Mouse (Mus musculus) kidney, adult 2 months (tissue): ENCODE results near the gene Hdac7.

Experiments used
- CTCF ChIP-seq: fragments of 200-500 bp; conservative IDR thresholded peaks from 2 replicates; pipeline ENCODE4 v1.5.1; 2011; ENCODE audit warnings: low read depth, mild to moderate bottlenecking, control low read depth, low read length, moderate library complexity, mixed read lengths; ENCODE audit not compliant: insufficient read depth, insufficient read length
- POLR2A ChIP-seq: fragments of 200-500 bp; IDR thresholded peaks from one replicate; pipeline ENCODE4 v1.6.1; 2011; ENCODE audit warnings: low read depth, low read length, control low read depth

DNA sequence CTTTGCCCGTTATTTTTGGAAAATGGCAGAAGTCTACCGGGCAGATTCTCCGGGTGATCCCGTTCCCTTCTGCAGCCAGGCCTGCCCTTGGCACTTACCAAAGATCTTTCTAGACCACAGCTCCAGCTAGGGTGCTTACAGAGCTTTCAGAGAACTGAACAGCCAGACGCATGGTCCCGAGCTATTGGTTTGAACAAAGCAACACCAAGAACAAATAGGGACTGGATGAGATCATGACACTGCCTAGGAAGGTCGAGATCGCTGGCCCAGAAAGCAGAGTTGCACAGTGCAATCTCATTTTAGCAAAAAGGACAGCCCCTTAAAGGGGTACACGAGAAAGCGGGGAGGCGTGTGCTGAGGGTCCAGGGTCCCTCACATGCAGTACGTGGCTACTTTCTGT, 20.8 kb downstream of the Hdac7 start:
- no peak for TF ChIP-seq CTCF
- no peak for TF ChIP-seq POLR2A
